Mouse (Mus musculus) bone marrow, adult 2 months (tissue): ENCODE measurements around the gene Gm49369. TPM values are rescaled to one million over a fixed set of nuclear protein-coding genes. Genes with fewer than 3 reads are reported as not detected.
"Not testable (repeated sequence)": the region's sequence is repeated elsewhere in the genome, so short reads cannot be mapped to it uniquely, and the experiment has no call there.

Source experiments
- H3K27ac ChIP-seq: fragments of 200-500 bp; 2 replicates; pipeline ENCODE4 v1.5.1; 2012; ENCODE audit warnings: low read depth, mild to moderate bottlenecking, control low read depth, inconsistent platforms, low read length; ENCODE audit not compliant: control insufficient read depth, poor library complexity, insufficient read depth
- H3K4me1 ChIP-seq: fragments of 200-500 bp; 2 replicates; pipeline ENCODE4 v1.6.1; 2011; ENCODE audit warnings: low read length; ENCODE audit not compliant: control insufficient read depth, insufficient read depth
- H3K4me3 ChIP-seq: fragments of 200-500 bp; replicated peaks from 2 replicates; pipeline ENCODE3; 2011; ENCODE audit warnings: mild to moderate bottlenecking, low read depth, low read length, control low read depth; ENCODE audit not compliant: control insufficient read depth
- CTCF ChIP-seq: fragments of 200-500 bp; IDR thresholded peaks from 2 replicates; pipeline ENCODE4 v1.5.1; 2011; ENCODE audit warnings: low read length, control low read depth; ENCODE audit not compliant: control insufficient read depth, insufficient read depth
- POLR2A ChIP-seq: fragments of 200-500 bp; IDR thresholded peaks from 2 replicates; pipeline ENCODE4 v1.6.1; 2011; ENCODE audit warnings: low read depth, mild to moderate bottlenecking, control low read depth, low read length, borderline replicate concordance; ENCODE audit not compliant: control insufficient read depth
- WGBS: fragments of 180-500 bp; shearing (Covaris S2); methylation state at CpG from one replicate; pipeline ENCODE4 v1.1.7; 2018; 5-methylcytosine and 5-hydroxymethylcytosine counted together
- polyA plus RNA-seq: library from polyadenylated mRNA; stranded (reverse); fragments of >200 nt; gene quantifications from 2 replicates; pipeline ENCODE4 v1.2.4, GENCODE M21; 2011; ENCODE audit warnings: low replicate concordance; ENCODE audit not compliant: missing spikeins, insufficient read depth, insufficient read length

The Gm49369 gene
- polyA plus RNA-seq, 1 experiment, result not detected

- Histone ChIP-seq H3K27ac (peak overlapping the region; percentile 52), H3K4me1 (peaks cover 8% of the 10 kb centered on the region), H3K4me3 (no peak overlapping the region)
- peak; percentile 69 for TF ChIP-seq CTCF
- no peak for TF ChIP-seq POLR2A
- WGBS, result 11% methylated on average over 10 of the region's 10 CpGs
Observed at GRCm38 (mm10) chr7:142340269-142340970, 42.0 kb downstream of the Gm49369 start.

- WGBS, result 90% methylated on average over 8 of the region's 8 CpGs
- H3K4me1 ChIP-seq, result no peaks in the 10 kb centered on the region; the same call in 1 of the 2 replicates
- no peak for TF ChIP-seq POLR2A
- no peak overlapping the region for H3K4me3 ChIP-seq
- no peak overlapping the region for H3K27ac ChIP-seq
Observed at GRCm38 (mm10) chr7:142335151-142335550, 47.3 kb downstream of the Gm49369 start.

GRCm38 (mm10) chr7:142334246-142334645 is 48.2 kb downstream of the Gm49369 start:
- TF ChIP-seq CTCF (peak; percentile 97), POLR2A (no peak)
- 2% methylated on average over 3 of the region's 3 CpGs for WGBS
- no peak overlapping the region for H3K27ac ChIP-seq

GRCm38 (mm10) chr7:142332741-142333140 is 49.7 kb downstream of the Gm49369 start:
- H3K4me1 ChIP-seq, H3K27ac ChIP-seq, H3K4me3 ChIP-seq: not testable (repeated sequence)
- WGBS, result 89% methylated on average over 6 of the region's 9 CpGs

More at GRCm38 (mm10) chr7:142334246-142334645, 48.2 kb downstream of the Gm49369 start:
- no peaks in the 10 kb centered on the region; the same call in 1 of the 2 replicates for H3K4me1 ChIP-seq
- no peak overlapping the region for H3K4me3 ChIP-seq

GRCm38 (mm10) chr7:142331281-142331680 is 51.2 kb downstream of the Gm49369 start:
- TF ChIP-seq CTCF (no peak), POLR2A (no peak)
- no peak overlapping the region for H3K27ac ChIP-seq
- H3K4me1 ChIP-seq, result no peaks in the 10 kb centered on the region
- 63% methylated on average over 4 of the region's 4 CpGs for WGBS
- no peak overlapping the region for H3K4me3 ChIP-seq

GRCm38 (mm10) chr7:142330271-142330724 is 52.2 kb downstream of the Gm49369 start:
- no peak overlapping the region for H3K27ac ChIP-seq

GRCm38 (mm10) chr7:142328507-142328906 is 54.0 kb downstream of the Gm49369 start:
- H3K27ac ChIP-seq, result no peak overlapping the region
- H3K4me1 ChIP-seq, result no peaks in the 10 kb centered on the region
- WGBS, result 81% methylated on average over 3 of the region's 3 CpGs
- TF ChIP-seq POLR2A (no peak), CTCF (no peak)
- H3K4me3 ChIP-seq, result no peak overlapping the region

More at GRCm38 (mm10) chr7:142330271-142330724, 52.2 kb downstream of the Gm49369 start:
- Histone ChIP-seq H3K4me1 (no peaks in the 10 kb centered on the region), H3K4me3 (no peak overlapping the region)
- TF ChIP-seq CTCF (no peak), POLR2A (no peak)
- 79% methylated on average over 9 of the region's 9 CpGs for WGBS

- no peak overlapping the region for H3K4me3 ChIP-seq
- no peaks in the 10 kb centered on the region for H3K4me1 ChIP-seq
- no peak overlapping the region for H3K27ac ChIP-seq
- 68% methylated on average over 9 of the region's 9 CpGs for WGBS
- TF ChIP-seq POLR2A, result no peak
- no peak for TF ChIP-seq CTCF
Observed at GRCm38 (mm10) chr7:142326714-142327445, 55.6 kb downstream of the Gm49369 start.
